20 mouse cellular contexts compared by ENCODE assay signal in the genomic region with DNA sequence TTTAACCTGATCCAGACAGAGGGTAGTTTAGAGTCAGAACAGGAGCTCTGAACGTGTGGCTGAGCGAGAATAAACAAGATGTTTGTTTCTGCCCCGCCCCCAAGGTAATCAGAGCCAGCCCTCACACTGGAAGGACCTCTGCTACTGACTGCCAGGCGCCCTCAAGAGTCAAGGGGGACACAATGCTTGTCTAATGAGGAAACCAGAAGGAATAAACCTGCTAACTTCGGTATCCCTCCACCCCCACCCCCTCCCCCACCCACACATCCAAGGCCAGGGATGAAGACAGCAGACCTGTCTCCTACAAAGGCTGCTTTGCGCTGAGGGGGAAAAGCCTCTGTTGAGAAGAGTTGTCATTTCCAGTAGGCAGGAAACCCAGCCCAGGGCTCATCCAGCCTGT. TPM values are rescaled to one million over a fixed set of nuclear protein-coding genes. Genes with fewer than 3 reads are reported as not detected.
DNase-seq lines count a peak whose midpoint lies in the region; TF ChIP-seq lines count a peak whose summit lies in the region.
"Had no signal": no experiment of that assay in that cellular context is flagged by ENCODE, and none has a peak within 500 bp of the region (broad histone marks: within the 10 kb centered on the region; RNA-seq: fewer than 3 reads in every experiment).

No protein-coding gene starts in this region.

- peak overlapping the region; percentile 43; the same call in 1 of the 2 replicates for H3K27ac ChIP-seq in layer of hippocampus, adult 2 months
- peak overlapping the region; percentile 67; the same call in 1 of the 2 replicates for H3K27ac ChIP-seq in ES-E14 (ENCODE audit: insufficient read depth, low read depth, low read length, poor library complexity, severe bottlenecking)
- H3K27ac ChIP-seq in limb, embryonic 10.5 days, result peak overlapping the region; percentile 19; the same call in 1 of the 2 replicates
- H3K27ac ChIP-seq: embryonic facial prominence, embryonic 15.5 days; heart, embryonic 10.5 days; limb, embryonic 12.5 days; liver, embryonic 12.5 days had no signal

- H3K9me3 ChIP-seq in E14TG2a.4 (ENCODE audit: low read length), result no peaks in the 10 kb centered on the region
- H3K9me3 ChIP-seq in ES-E14 (ENCODE audit: control insufficient read depth, insufficient read depth, low read depth, low read length), result no peaks in the 10 kb centered on the region
- no peaks in the 10 kb centered on the region for H3K9me3 ChIP-seq in limb, embryonic 10.5 days (replicated peaks)
- H3K9me3 ChIP-seq: embryonic facial prominence, embryonic 15.5 days; heart, embryonic 10.5 days; liver, embryonic 12.5 days had no signal

- H3K9ac ChIP-seq in ES-E14 (ENCODE audit: insufficient read depth, low read depth, low read length, poor library complexity, severe bottlenecking), result peak overlapping the region; percentile 4; the same call in 1 of the 2 replicates
- H3K9ac ChIP-seq: embryonic facial prominence, embryonic 15.5 days; forebrain, postnatal 0 days; limb, embryonic 12.5 days; liver, embryonic 12.5 days had no signal

- no peak for TF ChIP-seq CTCF in layer of hippocampus, adult 2 months (conservative IDR thresholded peaks at IDR 0.05)
- no peak for TF ChIP-seq CTCF in E14TG2a.4 (conservative IDR thresholded peaks at IDR 0.05; ENCODE audit: low read length)

- no peak for DNase-seq in layer of hippocampus, adult 2 months (ENCODE audit: low spot score in 2 of 2)
- no peak for DNase-seq in layer of hippocampus, postnatal 10 days (ENCODE audit: low spot score in 2 of 2)
- no peak for DNase-seq in ES-E14 (ENCODE audit: low read depth, low spot score)
- DNase-seq in limb, embryonic 10.5 days (ENCODE audit: low spot score), result no peak
- no peak for DNase-seq in spleen, postnatal 10 days (ENCODE audit: low spot score in 2 of 2)
- no peak for DNase-seq in ovary, postnatal 36 days (ENCODE audit: low spot score)
- DNase-seq: adrenal gland, adult 2 months; cerebellum, adult 8-10 months; forebrain, postnatal 0 days; kidney, adult 8-10 months; kidney, postnatal 36 days; layer of hippocampus, adult 9-11 months; lung, adult 2 months; thymus, postnatal 14 days had no signal

- H3K4me3 ChIP-seq in layer of hippocampus, adult 2 months, result no peak overlapping the region
- H3K4me3 ChIP-seq in E14TG2a.4 (replicated peaks; ENCODE audit: low read length) (0 out of 2 replicates have a peak overlapping the region, but pooled peaks have one; percentile 11), ES-E14 (ENCODE audit: insufficient read depth in 1 of 2, low read depth in 1 of 2, low read length in 2 of 2, poor library complexity in 1 of 2, severe bottlenecking in 1 of 2) (no peak overlapping the region)
- H3K4me3 ChIP-seq in limb, embryonic 10.5 days, result no peak overlapping the region
- H3K4me3 ChIP-seq: embryonic facial prominence, embryonic 15.5 days; heart, embryonic 10.5 days; limb, embryonic 12.5 days; liver, embryonic 12.5 days; megakaryocyte, embryonic 14.5 days had no signal

- H3K36me3 ChIP-seq in E14TG2a.4 (ENCODE audit: insufficient read depth, low read length) (peaks cover 78% of the 10 kb centered on the region), ES-E14 (ENCODE audit: control insufficient read depth, insufficient read depth, low read length, poor library complexity, severe bottlenecking) (peaks cover 42% of the 10 kb centered on the region)
- peaks cover 74% of the 10 kb centered on the region for H3K36me3 ChIP-seq in limb, embryonic 10.5 days

- WGBS in limb, embryonic 10.5 days, result 38% methylated on average over 6 of the region's 6 CpGs

- H3K27me3 ChIP-seq in E14TG2a.4 (ENCODE audit: insufficient read depth, low read length), result no peaks in the 10 kb centered on the region
- no peaks in the 10 kb centered on the region for H3K27me3 ChIP-seq in limb, embryonic 10.5 days (ENCODE audit: low read depth, poor library complexity, severe bottlenecking)
- H3K27me3 ChIP-seq: embryonic facial prominence, embryonic 15.5 days; limb, embryonic 12.5 days; liver, embryonic 12.5 days; megakaryocyte, embryonic 14.5 days had no signal

- in situ Hi-C loops in ES-E14 (cut with MboI; ENCODE audit: low sequenced_read_pairs in 2 of 2, unreplicated experiment in 2 of 2), result no loop called here

- H3K4me1 ChIP-seq in E14TG2a.4 (replicated peaks; ENCODE audit: low read depth, low read length), result peaks cover 88% of the 10 kb centered on the region
- peaks cover 24 to 42% of the 10 kb centered on the region in 2 experiments for H3K4me1 ChIP-seq in ES-E14 (ENCODE audit: control insufficient read depth in 2 of 2, insufficient read depth in 2 of 2, low read length in 2 of 2, poor library complexity in 1 of 2)
- peaks cover 9% of the 10 kb centered on the region for H3K4me1 ChIP-seq in limb, embryonic 10.5 days
- H3K4me1 ChIP-seq: embryonic facial prominence, embryonic 15.5 days had no signal

TF ChIP-seq in ES-E14, 5 proteins besides CTCF, POLR2A, EP300 and RAD21:
- TF ChIP-seq MAFK (IDR thresholded peaks at IDR 0.05; ENCODE audit: insufficient read depth, low read depth, low read length), result no peak
- TF ChIP-seq ZNF384 (IDR thresholded peaks at IDR 0.05; ENCODE audit: low read depth, low read length), result no peak
- TF ChIP-seq ZC3H11A (IDR thresholded peaks at IDR 0.05; ENCODE audit: borderline replicate concordance, low read depth, low read length), result no peak
- no peak for TF ChIP-seq CHD2 (IDR thresholded peaks at IDR 0.05; ENCODE audit: low read depth, low read length)
- no peak for TF ChIP-seq HCFC1 (IDR thresholded peaks at IDR 0.05; ENCODE audit: borderline replicate concordance, insufficient read depth, low read length)

RNA-seq across cellular contexts. Expression of a gene that starts 18.6 kb away (rescaled TPM):
- total RNA-seq in layer of hippocampus, adult 2 months (2021), result 100 to 1,000 TPM; 168 to 187 TPM
- 100 to 1,000 TPM; 104 to 109 TPM for total RNA-seq in layer of hippocampus, postnatal 10 days (2021)
- 28.2 and 34.8 TPM in 2 replicates for total RNA-seq in ES-E14 (2012; rRNA removed)
- polyA plus RNA-seq in limb, embryonic 10.5 days (2016; fragmentation: Nextera tagmentation; extraction: Ambion mirVana), result 40.5 and 57.5 TPM in 2 replicates

RNA-seq across cellular contexts. Expression of a gene that starts 29.3 kb away (rescaled TPM):
- 1 to 10 TPM; 2.4 to 3.5 TPM for total RNA-seq in layer of hippocampus, adult 2 months (2021)
- 1 to 10 TPM; 2.7 to 4.2 TPM for total RNA-seq in layer of hippocampus, postnatal 10 days (2021)
- 19.5 and 28.0 TPM in 2 replicates for total RNA-seq in ES-E14 (2012; rRNA removed)
- 0.49 and 0.51 TPM in 2 replicates for polyA plus RNA-seq in limb, embryonic 10.5 days (2016; fragmentation: Nextera tagmentation; extraction: Ambion mirVana)

RNA-seq across cellular contexts. Expression of a gene that starts 31.8 kb away (rescaled TPM):
- 100 to 1,000 TPM; 194 to 199 TPM for total RNA-seq in layer of hippocampus, adult 2 months (2021)
- total RNA-seq in layer of hippocampus, postnatal 10 days (2021), result 100 to 1,000 TPM; 153 TPM
- 283 and 284 TPM in 2 replicates for total RNA-seq in ES-E14 (2012; rRNA removed)
- polyA plus RNA-seq in limb, embryonic 10.5 days (2016; fragmentation: Nextera tagmentation; extraction: Ambion mirVana), result 202 and 206 TPM in 2 replicates
